Mouse (Mus musculus) lung, adult 18-20 months (tissue): Measurements from ENCODE around the gene Jam2.

ENCODE experiments used
- DNase-seq, 2 experiments: peaks; one replicate each; pipeline ENCODE4 v3.0.0; 2022; ENCODE audit warnings: mixed read lengths in 2 of 2

The Jam2 gene

DNA sequence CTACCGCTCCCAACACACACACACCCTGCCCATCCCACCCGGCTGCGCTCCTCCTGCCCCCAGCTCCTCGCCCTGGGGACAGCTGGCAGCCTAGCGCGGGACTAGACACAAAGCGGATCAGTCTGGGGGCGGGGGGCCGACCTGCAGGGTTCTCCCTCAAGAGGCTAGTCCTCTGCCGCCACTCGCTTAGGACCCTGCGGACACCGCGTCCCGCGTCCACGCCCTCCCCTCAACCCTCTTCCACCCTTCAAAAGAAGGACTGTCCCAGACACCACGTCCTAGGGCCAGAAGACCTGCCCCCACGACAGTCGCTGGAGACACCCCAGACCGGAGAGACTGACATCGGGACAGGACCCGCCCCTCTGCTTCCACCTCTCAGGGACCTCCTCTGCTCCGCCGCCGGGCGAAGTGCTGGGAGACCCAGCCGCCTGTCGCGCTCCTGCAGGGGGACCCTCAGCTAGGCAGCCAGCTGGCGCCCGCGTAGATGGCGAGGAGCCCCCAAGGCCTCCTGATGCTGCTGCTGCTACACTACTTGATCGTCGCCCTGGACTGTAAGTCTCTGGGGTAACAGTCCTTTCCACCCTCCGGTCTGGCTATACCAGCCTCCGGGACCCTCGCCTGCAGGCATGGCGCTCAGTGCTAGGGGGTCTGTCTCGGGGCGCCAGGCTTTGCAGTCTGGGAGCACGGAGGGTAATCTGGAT is at the start of gene Jam2:
Jam2 (plus strand) TSS at position 121 of the 701 bp plus-strand sequence.
- peak; percentile 66 to 67 for DNase-seq

DNA sequence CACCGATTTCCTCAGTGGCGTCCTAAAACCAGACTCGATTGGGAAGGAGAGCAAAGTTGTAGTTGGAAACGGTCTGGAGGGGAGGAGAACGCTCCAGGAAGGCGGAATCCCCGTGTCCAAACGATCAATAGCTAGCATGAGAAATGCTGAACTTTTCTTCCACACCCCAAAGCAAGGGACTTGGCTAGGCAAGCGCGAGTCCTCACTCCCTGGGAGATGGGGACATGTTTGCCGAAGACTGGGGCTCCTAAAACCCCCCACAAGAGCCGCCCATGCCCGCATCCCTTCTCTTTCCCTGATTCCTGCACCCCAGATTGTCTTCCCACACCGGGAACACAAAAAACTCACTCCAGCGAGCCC is 39.1 kb upstream of the Jam2 start:
- DNase-seq: no peak

DNA sequence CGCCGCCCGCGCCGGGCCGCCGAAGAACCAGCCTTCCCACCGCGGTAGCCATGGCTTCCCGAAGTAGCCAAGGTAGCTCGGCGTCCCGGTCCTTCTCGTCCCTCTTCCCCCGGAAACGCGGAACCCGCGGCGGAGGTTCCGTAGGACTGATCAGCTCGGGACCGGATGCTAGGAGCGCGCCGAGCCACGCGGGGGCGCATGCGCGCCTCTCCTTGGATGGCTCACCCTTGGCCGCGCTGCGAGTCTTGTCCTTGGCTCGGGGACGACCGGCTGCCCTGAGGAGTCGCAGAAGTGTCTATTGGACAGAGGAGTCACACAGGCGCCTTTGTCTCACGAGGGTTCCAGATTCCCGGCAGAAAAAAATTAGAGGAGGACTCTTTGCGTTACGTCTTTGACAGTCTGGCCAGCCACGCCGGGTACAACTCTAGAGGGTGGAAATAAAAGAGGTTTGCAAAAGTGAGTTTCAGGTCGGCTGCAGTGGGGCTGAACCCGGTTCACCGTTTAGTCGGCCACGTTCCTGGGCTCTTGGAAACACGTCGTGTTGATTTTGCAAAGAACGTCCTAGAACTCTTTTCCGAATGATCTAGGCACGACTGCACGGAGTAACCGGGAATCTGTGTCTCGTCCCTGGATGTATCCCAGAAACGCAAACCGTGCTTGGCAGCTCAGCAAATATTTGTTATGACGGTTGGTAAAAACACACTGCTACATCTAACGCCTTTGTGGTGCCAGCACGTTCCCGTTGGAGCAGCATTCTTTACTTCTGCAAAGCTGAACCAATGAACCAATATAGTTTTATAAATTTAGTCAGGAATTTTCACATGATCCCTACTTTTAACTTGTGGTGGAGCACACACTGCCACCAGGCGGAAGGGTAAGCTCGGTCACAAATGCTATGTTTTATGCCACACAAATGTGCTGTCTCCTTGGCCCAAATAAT is 38.5 kb upstream of the Jam2 start, which contains the start of gene Mrpl39:
Mrpl39 (minus strand) TSS at position 577 of the 940 bp plus-strand sequence.
- DNase-seq: peak; percentile 95 to 96

DNA sequence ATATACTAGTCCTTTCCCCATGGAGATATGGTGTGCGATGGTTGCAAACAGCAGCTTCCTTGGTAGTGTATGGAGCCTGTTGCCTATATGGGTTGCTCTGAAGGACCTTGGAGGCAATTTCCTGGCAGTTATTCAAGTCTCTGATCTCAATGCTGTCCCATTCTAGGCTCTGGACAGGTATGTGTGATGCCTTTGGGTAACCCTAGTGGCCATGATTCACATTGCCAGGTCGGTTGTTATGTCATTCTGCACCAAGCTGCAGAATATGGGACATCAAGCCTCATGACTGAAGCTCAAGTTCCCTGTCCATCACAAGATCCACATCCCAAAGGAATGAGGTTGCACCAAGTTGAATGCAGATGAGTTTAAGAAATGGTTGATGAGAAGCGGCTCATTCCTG is 36.6 kb upstream of the Jam2 start:
- no peak for DNase-seq

DNA sequence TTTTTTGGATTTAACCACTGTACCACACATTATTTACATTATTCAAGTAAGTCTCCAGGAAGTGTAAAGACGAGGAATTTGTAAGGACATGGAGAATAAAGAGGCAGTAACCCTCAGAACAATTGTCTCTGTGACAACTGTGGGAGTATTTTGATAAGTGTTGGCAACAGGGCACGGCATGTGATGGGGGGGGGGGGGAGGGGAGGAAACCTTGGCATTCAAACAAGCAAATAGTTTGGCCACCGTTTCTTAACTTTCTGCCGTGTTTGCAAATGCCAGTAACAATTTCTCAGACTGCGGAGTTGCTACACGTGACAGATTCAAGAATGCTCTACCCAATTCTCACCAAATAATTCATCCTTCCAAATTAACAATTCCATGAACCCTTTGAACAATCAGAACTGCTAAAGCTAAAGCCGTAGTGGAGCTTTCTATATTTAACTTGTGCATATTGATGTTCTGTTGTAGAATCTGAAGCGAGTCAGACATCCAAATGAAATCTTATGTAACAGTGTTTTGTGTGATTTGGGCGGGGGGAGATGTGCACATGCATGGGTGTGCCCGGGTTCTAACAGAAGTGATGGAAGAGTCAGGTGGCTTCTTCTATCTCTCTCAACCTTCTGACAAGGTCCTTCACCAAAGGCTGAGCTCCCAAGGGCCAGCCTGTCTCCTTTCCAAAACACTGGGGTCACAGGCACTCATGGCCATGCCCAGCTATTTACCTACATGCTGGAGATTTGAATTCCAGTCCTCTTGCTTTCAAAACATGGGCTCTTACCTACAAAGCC is 29.0 kb upstream of the Jam2 start:
- peak in 1 of 2 experiments; percentile 10 for DNase-seq

DNA sequence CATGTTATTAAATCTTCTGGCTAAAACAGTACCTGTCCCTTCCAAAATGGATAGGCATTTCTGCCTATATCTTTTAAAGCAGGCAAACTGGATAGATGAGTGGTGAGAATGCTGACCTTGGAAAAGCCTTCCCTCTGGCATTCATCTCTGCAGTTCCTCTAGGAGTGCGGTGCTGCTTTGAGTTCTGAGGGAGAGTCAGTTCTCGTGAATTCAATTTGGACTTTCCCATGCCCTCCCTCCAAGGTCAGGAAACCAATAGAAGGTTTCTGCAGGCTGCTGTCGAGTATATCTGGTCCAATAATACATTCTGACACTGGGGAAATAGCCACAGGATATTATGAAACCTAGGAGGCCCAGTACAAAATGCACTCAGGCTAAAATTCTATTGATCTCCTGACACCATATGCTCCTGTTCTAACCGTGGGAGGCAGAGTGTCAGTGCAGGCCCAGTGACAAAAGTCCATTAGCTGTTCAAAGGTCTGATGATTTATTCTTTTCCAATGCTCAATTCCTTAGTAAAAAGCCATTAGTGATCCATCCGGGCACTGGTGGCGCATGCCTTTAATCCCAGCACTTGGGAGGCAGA is 28.1 kb upstream of the Jam2 start:
- no peak for DNase-seq

DNA sequence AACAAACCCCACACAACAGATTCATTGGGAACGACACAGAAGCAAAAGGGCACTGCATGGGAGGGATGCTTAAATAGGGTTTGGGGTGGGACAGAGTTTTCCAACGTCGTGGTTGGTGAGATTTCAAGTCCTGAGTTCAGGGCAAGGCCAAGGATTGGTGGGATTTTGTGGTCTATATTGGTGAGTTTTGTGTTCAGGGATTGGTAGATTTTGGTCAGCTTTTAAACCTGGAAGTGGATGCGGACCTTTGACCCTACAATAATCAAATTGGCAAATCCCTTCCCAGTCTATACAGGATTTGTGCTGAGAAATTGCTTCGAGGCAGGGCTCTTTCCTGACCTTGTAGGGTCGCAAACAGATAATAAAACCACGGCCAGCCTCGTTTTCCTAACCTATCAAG is 6.0 kb upstream of the Jam2 start:
- DNase-seq: no peak

DNA sequence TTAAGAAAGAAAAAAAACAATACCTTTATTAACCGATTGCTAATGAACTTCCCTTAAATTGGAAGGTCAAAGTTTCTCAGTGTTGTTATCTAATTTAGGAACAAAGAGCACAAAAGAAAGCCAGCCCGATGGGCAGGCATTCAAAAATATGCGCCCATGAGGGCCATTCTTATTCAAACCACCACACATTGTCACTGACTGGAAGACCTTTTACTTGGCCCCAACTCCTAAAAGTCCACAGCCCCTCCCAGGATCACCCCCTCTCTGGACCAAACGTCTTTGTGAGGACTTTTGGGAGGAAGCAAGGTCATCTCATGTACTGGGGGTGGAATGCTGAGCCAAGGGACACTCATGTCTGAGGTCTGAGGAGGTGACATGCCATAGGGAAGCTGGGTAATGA is 4.7 kb upstream of the Jam2 start:
- DNase-seq: no peak

DNA sequence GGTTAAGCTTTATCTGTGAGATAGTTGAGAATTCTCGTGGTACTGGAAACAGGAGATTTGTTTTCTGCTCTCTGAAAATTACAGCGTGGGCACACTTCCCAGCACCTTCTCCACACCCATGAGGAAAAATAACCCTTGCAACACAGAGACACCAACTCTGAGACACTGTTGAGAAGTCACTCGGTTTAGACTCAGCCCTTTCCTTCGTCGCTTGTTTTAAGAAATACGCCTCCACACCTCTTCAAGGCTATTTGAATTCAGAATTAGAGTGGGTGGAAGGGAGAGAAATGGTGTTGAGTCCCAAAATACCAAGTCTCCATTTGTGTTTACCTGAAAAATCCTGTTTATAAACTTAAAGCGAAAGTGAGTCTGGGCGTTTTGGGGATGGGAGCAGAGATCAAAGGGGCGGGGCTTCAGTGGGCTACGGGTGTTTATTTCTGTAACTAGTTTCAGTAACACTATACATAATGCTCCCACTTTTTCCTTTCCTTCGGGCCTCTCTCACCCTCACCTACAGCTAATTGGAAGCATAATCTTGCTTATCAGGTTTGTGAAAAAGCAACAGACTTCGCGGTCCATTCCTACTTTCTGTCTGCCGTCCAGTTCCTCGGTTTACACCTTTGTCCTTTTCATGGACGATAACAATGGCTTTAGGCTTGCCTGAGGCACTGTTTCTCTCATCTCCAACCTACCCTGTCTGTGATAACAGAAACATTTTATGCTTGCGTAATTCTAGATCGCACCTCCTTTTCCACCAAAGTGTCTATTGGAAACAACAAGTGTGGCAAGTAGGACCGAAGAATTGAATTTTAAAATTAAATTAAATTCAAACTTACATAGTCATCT is 4.1 kb upstream of the Jam2 start:
- DNase-seq: no peak

DNA sequence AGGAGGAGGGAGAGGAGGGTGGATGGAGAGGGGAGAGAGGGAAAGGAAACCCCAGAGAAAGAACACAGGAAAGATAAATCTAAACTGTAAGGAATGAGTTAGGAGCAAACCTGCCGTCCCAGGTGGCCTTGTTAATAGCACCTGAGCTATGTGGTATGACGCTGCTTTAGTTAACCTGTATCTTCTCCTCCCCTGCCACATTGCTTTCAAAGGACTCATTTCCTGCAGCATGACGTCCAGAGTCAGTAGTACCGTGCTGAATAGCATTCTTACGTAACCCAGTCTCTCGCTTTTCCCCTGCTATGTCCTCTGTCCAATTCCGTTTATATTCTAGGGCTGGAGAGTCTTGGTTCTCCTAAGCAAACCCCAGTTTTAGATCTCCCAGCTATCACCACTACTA is 3.0 kb upstream of the Jam2 start:
- DNase-seq: no peak

DNA sequence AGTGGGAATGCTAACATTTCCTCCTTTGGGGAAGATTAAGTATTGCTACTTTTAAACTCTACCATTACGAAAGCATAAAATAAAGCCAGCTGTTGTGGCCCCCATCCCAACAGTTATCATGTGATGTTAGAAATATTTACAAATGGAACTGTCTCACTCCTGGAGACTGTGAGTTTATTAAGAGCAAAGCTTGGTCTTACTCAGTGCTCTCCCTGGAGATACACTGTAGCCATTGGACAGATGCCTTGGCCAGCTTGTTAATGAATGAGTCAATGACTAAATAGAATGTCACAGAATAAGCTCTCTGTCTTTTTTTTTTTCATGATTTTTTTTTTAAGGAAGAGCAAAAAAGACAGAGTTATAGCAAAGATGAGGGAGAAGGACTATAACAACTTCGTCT is 2.5 kb upstream of the Jam2 start:
- DNase-seq: peak in 1 of 2 experiments; percentile 20

DNA sequence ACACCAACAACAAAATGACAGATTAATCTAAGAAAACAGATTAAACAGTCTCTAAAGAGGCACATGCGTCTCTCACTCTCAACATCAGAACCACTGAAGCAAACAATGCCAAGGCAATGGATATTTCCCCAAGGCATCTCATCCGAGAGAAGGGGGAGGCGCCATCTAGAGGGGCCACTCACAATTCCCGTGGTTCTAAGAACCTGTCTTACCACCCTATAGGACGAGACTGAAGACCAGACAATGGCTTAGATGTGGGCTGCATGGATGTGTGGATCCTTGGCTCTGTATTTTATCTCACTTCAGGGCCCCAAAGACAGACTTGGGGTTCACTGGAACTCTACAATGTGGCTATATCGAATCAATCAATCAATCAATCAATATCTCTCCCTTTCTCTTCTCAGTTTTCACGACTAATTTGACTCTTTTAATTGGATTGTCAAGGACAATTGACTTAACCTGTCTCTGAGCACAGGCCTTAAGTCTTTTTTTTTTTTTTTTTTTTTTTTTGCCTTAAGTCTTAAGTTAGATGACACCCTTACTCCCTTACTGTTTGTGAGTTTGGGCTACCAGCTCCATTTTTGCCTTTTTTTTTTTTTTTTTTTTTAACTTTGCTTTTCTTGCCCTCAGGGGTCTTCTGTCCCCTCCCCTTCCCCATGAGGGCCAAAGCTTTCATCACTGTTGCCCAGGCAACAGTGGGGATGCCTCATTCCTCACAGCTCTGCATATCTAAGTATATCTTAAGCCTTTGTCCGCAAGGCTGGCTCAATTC is 1.2 kb upstream of the Jam2 start:
- DNase-seq: no peak

DNA sequence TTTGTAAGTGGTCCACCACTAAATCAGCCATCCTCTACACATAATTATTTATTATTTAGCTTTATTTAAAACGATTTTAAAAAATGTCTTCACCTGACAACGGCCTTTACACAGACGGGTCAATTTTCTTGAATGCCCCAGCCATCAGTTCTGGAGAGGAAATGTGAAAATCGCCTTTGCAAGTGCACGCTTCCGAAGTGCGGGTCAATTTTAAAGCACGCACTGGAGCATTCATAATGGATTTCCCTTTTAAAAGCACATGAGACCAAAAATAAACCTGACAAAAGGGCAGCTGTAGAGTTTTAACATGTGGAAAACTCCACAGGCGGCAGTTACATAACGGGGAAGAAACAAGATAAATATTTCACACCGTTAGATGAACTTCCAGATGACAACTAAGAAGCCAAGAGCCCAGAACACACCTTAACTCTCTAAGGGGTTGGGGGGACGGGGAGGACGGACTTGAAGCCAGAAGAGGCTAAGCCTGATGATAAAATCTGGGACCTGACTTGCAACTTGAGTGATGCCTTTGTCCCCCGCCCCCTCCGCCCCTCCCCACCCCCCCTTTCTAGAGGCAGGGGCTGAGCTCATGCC is 558 bp upstream of the Jam2 start:
- no peak for DNase-seq

DNA sequence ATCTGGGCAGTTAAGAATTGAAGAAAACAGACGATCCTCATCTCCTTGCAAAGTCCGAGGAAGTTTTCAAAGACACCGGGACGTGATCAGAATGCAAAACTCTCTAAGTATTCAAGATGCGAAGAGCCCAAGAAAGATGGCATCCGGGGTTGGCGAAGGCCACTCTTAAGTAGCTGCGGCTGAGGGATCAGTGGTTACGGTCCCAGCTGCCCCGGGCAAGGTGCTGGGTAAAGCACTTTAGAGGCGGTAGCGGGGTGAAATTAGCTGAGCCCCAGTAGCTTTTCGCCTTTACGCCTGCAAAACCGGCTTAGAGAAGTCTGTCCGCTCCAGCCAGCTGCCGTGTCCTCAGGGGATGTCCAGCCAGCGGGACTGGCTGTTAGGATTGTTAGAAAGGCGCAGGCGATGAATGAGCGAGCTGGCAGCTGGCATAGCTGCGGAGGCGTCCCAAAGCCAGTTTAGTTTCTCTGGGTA is 873 bp downstream of the Jam2 start:
- DNase-seq: peak in 1 of 2 experiments; percentile 17

DNA sequence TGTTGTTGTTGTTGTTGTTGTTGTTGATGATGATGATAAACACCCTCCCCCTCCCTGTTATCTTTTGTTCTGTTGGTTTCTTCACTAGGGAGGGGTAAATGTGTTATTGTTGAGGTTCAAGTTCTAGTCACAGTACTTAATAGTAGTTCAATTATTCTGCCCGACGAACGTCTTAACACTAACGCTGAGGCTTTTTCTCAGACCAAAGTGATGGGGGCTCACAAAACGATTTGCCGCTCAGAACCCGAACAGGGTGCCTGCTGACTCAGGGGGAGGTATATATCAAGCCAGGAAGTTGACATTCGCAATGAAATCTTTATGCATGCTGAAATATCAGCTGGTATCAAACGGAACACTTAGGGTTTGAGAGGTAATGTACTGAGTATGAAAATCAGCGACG is 1.4 kb downstream of the Jam2 start:
- DNase-seq: no peak

DNA sequence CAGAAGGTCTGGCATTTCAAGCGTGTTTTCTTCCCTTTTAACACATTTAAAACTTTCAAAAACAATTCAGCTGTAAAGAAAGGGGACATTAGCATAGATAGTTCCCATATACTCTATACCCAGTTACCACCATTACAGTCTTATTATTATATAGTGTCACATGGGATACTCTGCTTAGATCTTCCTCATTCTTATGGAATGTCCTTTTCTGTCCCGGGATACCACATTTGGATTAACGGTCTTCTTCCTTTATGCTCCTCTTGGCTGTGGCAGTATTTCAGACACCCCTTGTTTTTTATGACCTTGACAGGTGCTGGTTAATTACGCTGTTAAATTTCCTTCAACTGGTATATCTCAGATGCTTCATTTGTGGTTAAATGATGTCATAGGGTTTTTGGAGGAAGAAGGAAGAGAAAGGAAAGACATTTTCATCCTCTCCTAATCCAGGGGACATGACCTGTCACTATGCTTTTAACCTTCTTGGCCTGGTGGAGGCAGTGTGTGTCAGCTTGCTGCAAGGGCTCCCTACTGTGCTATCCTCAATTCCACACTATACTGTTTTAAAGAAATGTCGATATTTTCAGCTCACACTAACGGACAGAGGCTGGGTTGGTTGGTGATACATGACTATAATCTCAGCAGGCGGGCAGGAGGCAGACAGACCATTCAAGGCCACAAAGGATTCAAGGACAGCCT is 2.3 kb downstream of the Jam2 start:
- no peak for DNase-seq

DNA sequence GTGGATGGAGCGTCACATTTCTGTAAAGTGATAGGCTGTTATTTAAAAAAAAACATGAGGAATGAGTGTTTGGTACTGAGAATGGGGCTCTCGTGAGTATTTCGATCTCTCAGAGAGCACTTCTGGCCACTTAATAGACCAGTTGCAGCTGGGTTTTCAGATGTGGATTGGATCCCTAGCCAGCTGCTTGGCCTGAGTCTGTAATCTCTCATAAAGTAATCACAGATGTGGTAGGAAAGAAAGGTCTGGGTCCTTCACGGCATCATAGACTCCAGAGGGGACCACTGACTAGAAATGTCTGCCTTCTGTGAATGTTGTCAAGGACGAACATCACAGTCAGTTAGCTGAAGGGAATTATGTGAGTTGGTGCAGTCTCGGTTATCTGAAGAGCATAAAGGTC is 4.5 kb downstream of the Jam2 start:
- no peak for DNase-seq

DNA sequence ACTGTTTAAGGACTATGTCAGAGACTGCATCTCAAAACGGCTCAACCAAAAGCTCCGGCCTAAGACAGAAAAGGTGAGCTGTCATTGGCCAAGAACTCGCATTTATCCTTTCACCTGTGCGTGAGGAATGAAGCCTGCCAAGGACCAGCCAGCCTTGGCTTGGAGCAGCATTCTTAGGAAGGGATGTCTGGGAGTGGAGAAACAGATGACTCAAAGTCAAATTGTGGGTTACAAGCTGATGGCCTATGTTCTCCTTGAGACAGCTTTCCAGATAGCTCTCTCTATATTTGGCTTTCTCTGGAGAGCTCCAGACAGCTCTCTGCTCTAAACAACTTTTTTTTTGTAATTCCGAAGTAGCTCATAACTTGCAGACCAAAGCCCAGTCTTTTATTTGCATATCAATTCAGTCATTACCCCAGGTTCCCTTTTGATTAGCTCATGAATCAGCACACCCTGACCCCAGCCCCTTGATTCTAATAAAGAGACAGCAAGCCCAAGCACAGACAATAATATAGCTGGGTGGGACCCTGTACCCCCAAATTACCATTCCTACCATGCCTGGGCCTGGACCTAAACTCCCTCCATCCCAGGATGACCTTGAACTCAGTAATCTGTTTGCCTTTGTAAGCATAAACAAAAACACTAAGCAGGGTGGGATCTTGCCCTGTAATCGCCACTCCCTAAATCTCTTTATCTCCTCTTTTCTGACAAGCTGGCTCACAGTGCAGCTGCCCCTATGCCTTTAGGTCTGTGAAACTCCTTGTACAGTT is 5.1 kb downstream of the Jam2 start:
- DNase-seq: no peak

DNA sequence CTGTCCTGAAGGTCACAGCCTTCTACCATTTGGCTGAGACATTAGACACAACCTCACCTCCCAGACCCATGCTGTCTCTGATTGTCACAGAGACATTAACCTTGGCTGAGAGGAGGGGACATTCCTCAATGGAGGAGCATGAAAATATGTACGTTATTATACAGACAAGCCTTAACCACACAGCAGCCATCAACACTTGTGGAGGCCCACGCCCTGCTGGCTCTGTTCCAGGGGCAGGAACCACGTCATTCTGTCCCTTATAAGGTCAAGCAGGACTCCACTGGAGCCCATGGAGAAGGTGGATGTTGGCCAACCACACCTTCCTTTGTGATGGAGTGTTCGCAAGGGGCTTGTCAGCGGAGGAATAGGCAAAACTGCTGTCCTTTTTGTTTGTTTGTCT is 5.8 kb downstream of the Jam2 start:
- DNase-seq: no peak
